Comparison of ENCODE assay signal across 8 mouse cellular contexts in the genomic region with DNA sequence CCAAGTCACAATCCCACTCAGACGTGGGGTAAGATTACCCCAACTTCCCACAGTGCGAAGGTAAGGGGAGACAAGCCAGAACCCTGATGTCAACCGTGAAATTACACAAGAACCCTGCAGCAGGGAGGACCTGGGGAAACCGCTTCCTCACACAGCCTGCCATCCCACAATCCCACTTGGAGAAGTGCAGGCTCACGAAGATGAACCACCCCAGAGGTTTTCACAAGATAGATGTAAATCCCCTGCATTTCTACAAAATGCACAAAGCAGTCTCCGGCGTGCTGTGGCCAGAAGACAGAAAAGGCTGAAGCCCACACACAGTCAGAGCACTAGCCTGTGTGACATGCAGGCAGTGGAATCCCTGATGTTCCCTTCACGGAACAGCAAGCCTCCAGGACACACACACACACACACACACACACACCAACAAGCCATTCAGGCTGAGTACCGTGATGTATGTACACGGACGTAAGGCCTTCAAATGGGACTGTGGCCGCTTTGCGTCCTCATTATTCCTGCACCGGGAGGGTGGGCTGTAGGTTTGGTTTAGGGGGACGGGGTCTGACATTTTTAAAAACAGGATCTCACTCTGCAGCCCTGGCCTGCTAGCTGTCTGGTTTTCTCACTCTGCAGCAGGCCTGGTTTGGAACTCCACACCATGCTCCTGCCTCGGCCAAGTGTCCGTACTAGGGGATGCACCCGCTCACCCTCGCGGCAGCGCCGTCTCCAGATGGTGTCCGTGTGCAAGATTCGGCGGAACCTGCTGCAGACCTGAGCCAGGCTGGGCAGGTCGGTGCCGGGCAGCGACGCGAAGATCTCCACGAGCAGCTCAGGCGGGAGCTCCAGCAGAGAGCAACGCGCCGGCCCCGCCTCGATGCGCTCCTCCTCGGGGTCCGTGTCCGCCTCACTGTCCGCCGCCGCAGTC. TPM values are rescaled to one million over a fixed set of nuclear protein-coding genes. Genes with fewer than 3 reads are reported as not detected.
DNase-seq lines count a peak whose midpoint lies in the region; ATAC-seq and TF ChIP-seq lines count a peak whose summit lies in the region.

No protein-coding gene starts in this region.

- H3K9ac ChIP-seq in heart, embryonic 14.5 days (ENCODE audit: low read length) = peak overlapping the region; percentile 86
- H3K9ac ChIP-seq in embryonic facial prominence, embryonic 11.5 days (replicated peaks; ENCODE audit: low read length) = peak overlapping the region; percentile 85
- H3K9ac ChIP-seq in intestine, embryonic 15.5 days = peak overlapping the region; percentile 79
- peak overlapping the region; percentile 85 for H3K9ac ChIP-seq in neural tube, embryonic 12.5 days

- no peak for DNase-seq in heart, postnatal 14 days
- peak; percentile 34 for DNase-seq in embryonic facial prominence, embryonic 11.5 days (ENCODE audit: low spot score)
- DNase-seq in layer of hippocampus, postnatal 14 days (ENCODE audit: low spot score in 2 of 2) = no peak

- intact Hi-C loops in heart, postnatal 14 days (cut with DNase I) = loop anchor here (5.0 kb wide), 1 partner anchor 911 kb away; the partner anchor contains the start of genes Cox4i1, Emc8 and Gm27021

- H3K9me3 ChIP-seq in heart, embryonic 14.5 days (ENCODE audit: control insufficient read depth, low read length) = no peaks in the 10 kb centered on the region
- H3K9me3 ChIP-seq in E14TG2a.4 (ENCODE audit: low read length) = no peaks in the 10 kb centered on the region
- no peaks in the 10 kb centered on the region for H3K9me3 ChIP-seq in embryonic facial prominence, embryonic 11.5 days (replicated peaks; ENCODE audit: control insufficient read depth, low read length)
- no peaks in the 10 kb centered on the region for H3K9me3 ChIP-seq in intestine, embryonic 15.5 days
- H3K9me3 ChIP-seq in neural tube, embryonic 12.5 days = no peaks in the 10 kb centered on the region

- no peak for TF ChIP-seq CTCF in E14TG2a.4 (conservative IDR thresholded peaks at IDR 0.05; ENCODE audit: low read length)

- H3K36me3 ChIP-seq in heart, embryonic 14.5 days (ENCODE audit: control insufficient read depth, insufficient read depth, low read length) = no peaks in the 10 kb centered on the region
- peaks cover 14% of the 10 kb centered on the region; the same call in 1 of the 2 replicates for H3K36me3 ChIP-seq in E14TG2a.4 (ENCODE audit: insufficient read depth, low read length)
- H3K36me3 ChIP-seq in embryonic facial prominence, embryonic 11.5 days (replicated peaks; ENCODE audit: control insufficient read depth, insufficient read depth, low read depth, low read length) = no peaks in the 10 kb centered on the region
- no peaks in the 10 kb centered on the region for H3K36me3 ChIP-seq in intestine, embryonic 15.5 days
- H3K36me3 ChIP-seq in neural tube, embryonic 12.5 days = no peaks in the 10 kb centered on the region

- H3K27ac ChIP-seq in heart, embryonic 14.5 days (replicated peaks in 1 of 2; ENCODE audit: control insufficient read depth in 1 of 2, insufficient read depth in 1 of 2, low read depth in 2 of 2, low read length in 2 of 2) = 0 out of 4 replicates have a peak overlapping the region, but pooled peaks of 1 of the 2 experiments have one; percentile 9
- no peak overlapping the region; the same call in 1 of the 2 replicates for H3K27ac ChIP-seq in embryonic facial prominence, embryonic 11.5 days (replicated peaks; ENCODE audit: low read depth, low read length)
- peak overlapping the region; percentile 68 for H3K27ac ChIP-seq in intestine, embryonic 15.5 days
- no peak overlapping the region for H3K27ac ChIP-seq in neural tube, embryonic 12.5 days

- ATAC-seq in heart, embryonic 14.5 days (ENCODE audit: insufficient number of reproducible peaks, insufficient read depth, low FRiP score, low read depth) = no peak; the same call in 1 of the 2 replicates
- peak; percentile 71 for ATAC-seq in embryonic facial prominence, embryonic 11.5 days (replicated peaks; ENCODE audit: insufficient number of reproducible peaks, low FRiP score, low TSS enrichment, low read depth)
- peak; percentile 61 for ATAC-seq in intestine, embryonic 15.5 days
- ATAC-seq in neural tube, embryonic 12.5 days (ENCODE audit: low FRiP score, low read depth) = peak; percentile 71
- no peak for ATAC-seq in monocyte, adult 5-6 weeks (replicated peaks; ENCODE audit: insufficient number of reproducible peaks, low FRiP score, low TSS enrichment, poor library complexity, severe bottlenecking)

- H3K4me2 ChIP-seq in heart, embryonic 14.5 days (ENCODE audit: low read length) = peak overlapping the region; percentile 81
- peak overlapping the region; percentile 82 for H3K4me2 ChIP-seq in embryonic facial prominence, embryonic 11.5 days (ENCODE audit: low read depth, low read length)
- peak overlapping the region; percentile 84 for H3K4me2 ChIP-seq in intestine, embryonic 15.5 days (replicated peaks)
- H3K4me2 ChIP-seq in neural tube, embryonic 12.5 days (replicated peaks) = peak overlapping the region; percentile 86

- peaks cover 15 to 24% of the 10 kb centered on the region in 2 experiments for H3K4me1 ChIP-seq in heart, embryonic 14.5 days (ENCODE audit: control insufficient read depth in 2 of 2, insufficient read depth in 2 of 2, low read length in 2 of 2)
- H3K4me1 ChIP-seq in E14TG2a.4 (replicated peaks; ENCODE audit: low read depth, low read length) = peaks cover 79% of the 10 kb centered on the region
- peaks cover 3% of the 10 kb centered on the region for H3K4me1 ChIP-seq in embryonic facial prominence, embryonic 11.5 days (ENCODE audit: control insufficient read depth, insufficient read depth, low read length)
- H3K4me1 ChIP-seq in intestine, embryonic 15.5 days (replicated peaks) = peaks cover 20% of the 10 kb centered on the region
- peaks cover 38% of the 10 kb centered on the region for H3K4me1 ChIP-seq in neural tube, embryonic 12.5 days

- no peaks in the 10 kb centered on the region for H3K27me3 ChIP-seq in heart, embryonic 14.5 days (ENCODE audit: control insufficient read depth, insufficient read depth, low read length)
- H3K27me3 ChIP-seq in E14TG2a.4 (ENCODE audit: insufficient read depth, low read length) = no peaks in the 10 kb centered on the region
- H3K27me3 ChIP-seq in embryonic facial prominence, embryonic 11.5 days (ENCODE audit: control insufficient read depth, insufficient read depth, low read length) = no peaks in the 10 kb centered on the region
- no peaks in the 10 kb centered on the region for H3K27me3 ChIP-seq in intestine, embryonic 15.5 days (replicated peaks)
- H3K27me3 ChIP-seq in neural tube, embryonic 12.5 days (replicated peaks) = no peaks in the 10 kb centered on the region

- H3K4me3 ChIP-seq in heart, embryonic 14.5 days (ENCODE audit: control insufficient read depth in 1 of 2, insufficient read depth in 1 of 2, low read depth in 1 of 2, low read length in 2 of 2) = peak overlapping the region; percentile 80 to 81
- H3K4me3 ChIP-seq in E14TG2a.4 (replicated peaks; ENCODE audit: low read length) = peak overlapping the region; percentile 95
- H3K4me3 ChIP-seq in embryonic facial prominence, embryonic 11.5 days (ENCODE audit: low read depth, low read length) = peak overlapping the region; percentile 85
- peak overlapping the region; percentile 81 for H3K4me3 ChIP-seq in intestine, embryonic 15.5 days (replicated peaks)
- H3K4me3 ChIP-seq in neural tube, embryonic 12.5 days = peak overlapping the region; percentile 79

- 2% methylated on average over 44 of the region's 44 CpGs for WGBS in heart, embryonic 14.5 days
- WGBS in embryonic facial prominence, embryonic 11.5 days = 2% methylated on average over 44 of the region's 44 CpGs
- 2% methylated on average over 44 of the region's 44 CpGs for WGBS in intestine, embryonic 15.5 days
- 2% methylated on average over 44 of the region's 44 CpGs for WGBS in neural tube, embryonic 12.5 days

RNA-seq across cellular contexts. Expression of gene Fbxo31, which starts 0.6 kb away (rescaled TPM):
- 9.8 and 11.8 TPM in 2 replicates for polyA plus RNA-seq in heart, embryonic 14.5 days (2014; fragmentation: Nextera tagmentation; extraction: Ambion mirVana)
- 10 to 100 TPM; 74.4 to 93.8 TPM for total RNA-seq in heart, postnatal 14 days (2021)
- 11.1 and 12.9 TPM in 2 replicates for polyA plus RNA-seq in embryonic facial prominence, embryonic 11.5 days (2014; fragmentation: Nextera tagmentation; extraction: Ambion mirVana)
- polyA plus RNA-seq in intestine, embryonic 15.5 days (2015; fragmentation: Nextera tagmentation; extraction: Ambion mirVana) = 13.2 and 14.0 TPM in 2 replicates
- polyA plus RNA-seq in neural tube, embryonic 12.5 days (2016; fragmentation: Nextera tagmentation; extraction: Ambion mirVana) = 29.8 and 31.1 TPM in 2 replicates
- 3.8 to 7.4 TPM (median 5.3 TPM) in 3 replicates for total RNA-seq in monocyte, adult 5-6 weeks (2017)
- 10 to 100 TPM; 81.3 to 98.2 TPM for total RNA-seq in layer of hippocampus, postnatal 14 days (2021)

RNA-seq across cellular contexts. Expression of gene Map1lc3b, which starts 12.1 kb away (rescaled TPM):
- polyA plus RNA-seq in heart, embryonic 14.5 days (2014; fragmentation: Nextera tagmentation; extraction: Ambion mirVana) = 252 and 267 TPM in 2 replicates
- 100 to 1,000 TPM; 215 to 228 TPM for total RNA-seq in heart, postnatal 14 days (2021)
- 225 and 236 TPM in 2 replicates for polyA plus RNA-seq in embryonic facial prominence, embryonic 11.5 days (2014; fragmentation: Nextera tagmentation; extraction: Ambion mirVana)
- polyA plus RNA-seq in intestine, embryonic 15.5 days (2015; fragmentation: Nextera tagmentation; extraction: Ambion mirVana) = 177 and 190 TPM in 2 replicates
- 344 and 353 TPM in 2 replicates for polyA plus RNA-seq in neural tube, embryonic 12.5 days (2016; fragmentation: Nextera tagmentation; extraction: Ambion mirVana)
- total RNA-seq in monocyte, adult 5-6 weeks (2017) = 141 to 166 TPM (median 161 TPM) in 3 replicates
- total RNA-seq in layer of hippocampus, postnatal 14 days (2021) = 100 to 1,000 TPM; 172 to 184 TPM

RNA-seq across cellular contexts. Expression of gene 1700018B08Rik, which starts 33.9 kb away (rescaled TPM):
- polyA plus RNA-seq in heart, embryonic 14.5 days (2014; fragmentation: Nextera tagmentation; extraction: Ambion mirVana) = not detected in 2 replicates
- total RNA-seq in heart, postnatal 14 days (2021) = not detected
- polyA plus RNA-seq in embryonic facial prominence, embryonic 11.5 days (2014; fragmentation: Nextera tagmentation; extraction: Ambion mirVana) = not detected in 2 replicates
- polyA plus RNA-seq in intestine, embryonic 15.5 days (2015; fragmentation: Nextera tagmentation; extraction: Ambion mirVana) = not detected in 2 replicates
- polyA plus RNA-seq in neural tube, embryonic 12.5 days (2016; fragmentation: Nextera tagmentation; extraction: Ambion mirVana) = not detected in 2 replicates
- not detected in 3 replicates for total RNA-seq in monocyte, adult 5-6 weeks (2017)
- total RNA-seq in layer of hippocampus, postnatal 14 days (2021) = not detected

Comparison
In these comparisons a context has a peak if more than half of its experiments do, and no peak if none do; other contexts are left out.
1. ATAC-seq: peak in embryonic facial prominence, embryonic 11.5 days (single experiment), intestine, embryonic 15.5 days (single experiment) and neural tube, embryonic 12.5 days (single experiment); none in heart, embryonic 14.5 days (single experiment) and monocyte, adult 5-6 weeks (single experiment).
2. Peak in every context shown above with its lines, with median percentiles within 50 percentile points of each other: H3K4me2 ChIP-seq, H3K4me3 ChIP-seq and H3K9ac ChIP-seq.